Mouse (Mus musculus) hindbrain, embryonic 13.5 days (tissue): Measurements from ENCODE around the gene Setd1a. TPM values are rescaled to one million over a fixed set of nuclear protein-coding genes. Genes with fewer than 3 reads are reported as not detected.
"Not testable (repeated sequence)": the region's sequence is repeated elsewhere in the genome, so short reads cannot be mapped to it uniquely, and the experiment has no call there.

Source experiments
- ATAC-seq: fragments of 200-750 bp; cut with Nextera tagmentation; 2 replicates; pipeline ENCODE4 v1.8.0; 2017; ENCODE audit warnings: moderate TSS enrichment; ENCODE audit not compliant: low FRiP score
- H3K27ac ChIP-seq: fragments of 300-500 bp; sonication (generic); 2 replicates; pipeline ENCODE4 v1.5.1; 2015; ENCODE audit warnings: inconsistent platforms, mild to moderate bottlenecking, moderate library complexity
- H3K27me3 ChIP-seq: fragments of 300-500 bp; sonication (generic); 2 replicates; pipeline ENCODE4 v1.6.1; 2015; ENCODE audit warnings: mild to moderate bottlenecking, inconsistent platforms
- H3K36me3 ChIP-seq: fragments of 300-500 bp; sonication (generic); 2 replicates; pipeline ENCODE4 v1.6.1; 2015; ENCODE audit warnings: mild to moderate bottlenecking, inconsistent platforms
- H3K4me1 ChIP-seq: fragments of 300-500 bp; sonication (generic); replicated peaks from 2 replicates; pipeline ENCODE4 v1.6.1; 2015; ENCODE audit warnings: inconsistent platforms
- H3K4me2 ChIP-seq: fragments of 300-500 bp; sonication (generic); 2 replicates; pipeline ENCODE4 v1.6.1; 2015; ENCODE audit warnings: inconsistent platforms, mild to moderate bottlenecking, moderate library complexity
- H3K4me3 ChIP-seq: fragments of 300-500 bp; sonication (generic); 2 replicates; pipeline ENCODE4 v1.5.1; 2015; ENCODE audit warnings: mild to moderate bottlenecking, inconsistent platforms
- H3K9ac ChIP-seq: fragments of 300-500 bp; sonication (generic); 2 replicates; pipeline ENCODE4 v1.6.1; 2015; ENCODE audit warnings: mild to moderate bottlenecking, inconsistent platforms
- H3K9me3 ChIP-seq: fragments of 300-500 bp; sonication (generic); 2 replicates; pipeline ENCODE4 v1.6.1; 2016; ENCODE audit warnings: inconsistent platforms
- WGBS: fragments of 180-500 bp; shearing (Covaris S2); methylation state at CpG from one replicate; pipeline ENCODE4 v1.1.7; 2015; 5-methylcytosine and 5-hydroxymethylcytosine counted together
- polyA plus RNA-seq: library from polyadenylated mRNA; unstranded; fragments of >200 nt; fragmentation: Nextera tagmentation; extraction: Ambion mirVana; gene quantifications from 2 replicates; pipeline ENCODE4 v1.2.1, GENCODE M21; 2015

The Setd1a gene
- polyA plus RNA-seq = 17.8 and 20.9 TPM in 2 replicates

- H3K36me3 ChIP-seq = peaks cover 25% of the 10 kb centered on the region
- no peaks in the 10 kb centered on the region for H3K9me3 ChIP-seq
- H3K27me3 ChIP-seq = no peaks in the 10 kb centered on the region
- peaks cover 20% of the 10 kb centered on the region for H3K4me1 ChIP-seq
- H3K9ac ChIP-seq = peak within 1 kb of the TSS; percentile 91
- H3K27ac ChIP-seq = peak within 1 kb of the TSS; percentile 98
- WGBS = under 1% methylated on average over 23 of the region's 23 CpGs
- peak; percentile 79 for ATAC-seq
- peak within 1 kb of the TSS; percentile 84 for H3K4me3 ChIP-seq
- peak within 1 kb of the TSS; percentile 82 for H3K4me2 ChIP-seq
Observed at GRCm38 (mm10) chr7:127776426-127776825, at the start of gene Setd1a. Gene Setd1a, plus strand, starts transcription at chr7:127776670.

- Histone ChIP-seq H3K4me2 (no peak overlapping the region), H3K27me3 (no peaks in the 10 kb centered on the region), H3K4me1 (no peaks in the 10 kb centered on the region), H3K9me3 (no peaks in the 10 kb centered on the region), H3K9ac (no peak overlapping the region), H3K36me3 (no peaks in the 10 kb centered on the region), H3K4me3 (no peak overlapping the region), H3K27ac (no peak overlapping the region)
- 86% methylated on average over 7 of the region's 7 CpGs for WGBS
- ATAC-seq = no peak
Observed at GRCm38 (mm10) chr7:127727898-127728297, 48.6 kb upstream of the Setd1a start.

- H3K4me2 ChIP-seq = no peak overlapping the region
- H3K36me3 ChIP-seq = no peaks in the 10 kb centered on the region
- H3K27me3 ChIP-seq = no peaks in the 10 kb centered on the region
- ATAC-seq = no peak
- no peak overlapping the region for H3K4me3 ChIP-seq
- no peak overlapping the region for H3K9ac ChIP-seq
- H3K27ac ChIP-seq = no peak overlapping the region
- 71% methylated on average over 4 of the region's 4 CpGs for WGBS
- H3K4me1 ChIP-seq = no peaks in the 10 kb centered on the region
- no peaks in the 10 kb centered on the region for H3K9me3 ChIP-seq
Observed at GRCm38 (mm10) chr7:127730170-127730569, 46.3 kb upstream of the Setd1a start.

GRCm38 (mm10) chr7:127732066-127732465 lies 44.4 kb upstream of the Setd1a start, which contains the start of gene Ctf2:
Gene Ctf2, minus strand, starts transcription at chr7:127732166.
- H3K4me1 ChIP-seq, ATAC-seq, H3K9ac ChIP-seq, H3K36me3 ChIP-seq, H3K27me3 ChIP-seq, H3K27ac ChIP-seq, H3K4me2 ChIP-seq, H3K9me3 ChIP-seq, H3K4me3 ChIP-seq: not testable (repeated sequence)
- no CpG with 5 or more reads among the region's 5 CpGs for WGBS

- peak within 1 kb of the TSS; percentile 92 for H3K4me2 ChIP-seq
- H3K27me3 ChIP-seq = no peaks in the 10 kb centered on the region
- H3K27ac ChIP-seq = peak within 1 kb of the TSS; percentile 89
- H3K4me1 ChIP-seq = peaks cover 27% of the 10 kb centered on the region
- no peaks in the 10 kb centered on the region for H3K9me3 ChIP-seq
- ATAC-seq = no peak
- peak within 1 kb of the TSS; percentile 98 for H3K4me3 ChIP-seq
- H3K36me3 ChIP-seq = peaks cover 15% of the 10 kb centered on the region
- WGBS = under 1% methylated on average over 26 of the region's 26 CpGs
- peak within 1 kb of the TSS; percentile 64 for H3K9ac ChIP-seq
Observed at GRCm38 (mm10) chr7:127744366-127745045, 32.0 kb upstream of the Setd1a start, which contains the start of gene Fbxl19. Gene Fbxl19, plus strand, starts transcription at chr7:127744543.

GRCm38 (mm10) chr7:127745251-127745651 lies 31.2 kb upstream of the Setd1a start:
- peak overlapping the region; percentile 92 for H3K4me2 ChIP-seq
- under 1% methylated on average over 19 of the region's 19 CpGs for WGBS
- peak overlapping the region; percentile 64 for H3K9ac ChIP-seq
- no peaks in the 10 kb centered on the region for H3K9me3 ChIP-seq
- peaks cover 23% of the 10 kb centered on the region for H3K36me3 ChIP-seq
- H3K27me3 ChIP-seq = no peaks in the 10 kb centered on the region
- peaks cover 27% of the 10 kb centered on the region for H3K4me1 ChIP-seq
- H3K4me3 ChIP-seq = peak overlapping the region; percentile 98
- ATAC-seq = peak; percentile 90
- H3K27ac ChIP-seq = peak overlapping the region; percentile 89

- Histone ChIP-seq H3K9me3 (no peaks in the 10 kb centered on the region), H3K27me3 (no peaks in the 10 kb centered on the region), H3K27ac (peak overlapping the region; percentile 89), H3K9ac (peak overlapping the region; percentile 98), H3K4me1 (peaks cover 27% of the 10 kb centered on the region), H3K4me2 (peak overlapping the region; percentile 92), H3K4me3 (peak overlapping the region; percentile 98), H3K36me3 (peaks cover 29% of the 10 kb centered on the region)
- WGBS = under 1% methylated on average over 39 of the region's 39 CpGs
- ATAC-seq = peak; percentile 93
Observed at GRCm38 (mm10) chr7:127745652-127746493, 30.6 kb upstream of the Setd1a start.

- no peaks in the 10 kb centered on the region for H3K9me3 ChIP-seq
- peaks cover 27% of the 10 kb centered on the region for H3K4me1 ChIP-seq
- H3K27me3 ChIP-seq = no peaks in the 10 kb centered on the region
- peak overlapping the region; percentile 89 for H3K27ac ChIP-seq
- no peak for ATAC-seq
- H3K9ac ChIP-seq = peak overlapping the region; percentile 98
- under 1% methylated on average over 43 of the region's 62 CpGs for WGBS
- peaks cover 38% of the 10 kb centered on the region for H3K36me3 ChIP-seq
- peak overlapping the region; percentile 92 for H3K4me2 ChIP-seq
- H3K4me3 ChIP-seq = peak overlapping the region; percentile 98
Observed at GRCm38 (mm10) chr7:127746494-127747491, 29.7 kb upstream of the Setd1a start.

- H3K4me2 ChIP-seq = peak overlapping the region; percentile 92
- no peak for ATAC-seq
- H3K4me3 ChIP-seq = peak overlapping the region; percentile 98
- H3K9ac ChIP-seq = peak overlapping the region; percentile 98
- H3K9me3 ChIP-seq = no peaks in the 10 kb centered on the region
- 39% methylated on average over 6 of the region's 6 CpGs for WGBS
- H3K36me3 ChIP-seq = peaks cover 47% of the 10 kb centered on the region
- peaks cover 32% of the 10 kb centered on the region for H3K4me1 ChIP-seq
- H3K27me3 ChIP-seq = no peaks in the 10 kb centered on the region
- H3K27ac ChIP-seq = peak overlapping the region; percentile 89
Observed at GRCm38 (mm10) chr7:127747559-127748234, 28.8 kb upstream of the Setd1a start.

GRCm38 (mm10) chr7:127748235-127748560 lies 28.3 kb upstream of the Setd1a start:
- H3K36me3 ChIP-seq = peaks cover 52% of the 10 kb centered on the region
- H3K27me3 ChIP-seq = no peaks in the 10 kb centered on the region
- no peak overlapping the region for H3K27ac ChIP-seq
- 95% methylated on average over 28 of the region's 28 CpGs for WGBS
- no peak for ATAC-seq
- H3K4me3 ChIP-seq = peak overlapping the region; percentile 98
- peak overlapping the region; percentile 98 for H3K9ac ChIP-seq
- H3K4me2 ChIP-seq = peak overlapping the region; percentile 92
- H3K9me3 ChIP-seq = no peaks in the 10 kb centered on the region
- H3K4me1 ChIP-seq = peaks cover 37% of the 10 kb centered on the region
